Mouse (Mus musculus): ENCODE measurements at regions not wholly inside any gene's neighbourhood (a gene's known extent, or its start where the extent isn't known, plus 50 kb on each side); places are given as distances from the start of the nearest gene placed in this dataset.

GRCm38 (mm10) chr3:51150012-51150411 lies 74.2 kb upstream of the Noct start:
- TF ChIP-seq CTCF (IDR thresholded peaks at IDR 0.05; ENCODE audit: low read depth, low read length): no peak
- no peak for TF ChIP-seq POLR2A (IDR thresholded peaks at IDR 0.05; ENCODE audit: insufficient read depth, low read length)
- TF ChIP-seq EP300 (IDR thresholded peaks at IDR 0.05; ENCODE audit: insufficient read depth, low read depth, low read length): no peak
